Mouse (Mus musculus) E14TG2a.4 (cell line): ENCODE results near the gene Abhd14b.

Source experiments
- CTCF ChIP-seq: conservative IDR thresholded peaks from 2 replicates; pipeline ENCODE4 v1.5.1; 2014; ENCODE audit warnings: low read length
- NANOG ChIP-seq: IDR thresholded peaks from 2 replicates; pipeline ENCODE4 v1.6.1; 2014; ENCODE audit warnings: borderline replicate concordance, low read length, mixed read lengths
- POU5F1 ChIP-seq: IDR thresholded peaks from 2 replicates; pipeline ENCODE4 v1.6.1; 2014; ENCODE audit warnings: low read length, borderline replicate concordance

- TF ChIP-seq CTCF: peak; percentile 15; the same call in 1 of the 2 replicates
- TF ChIP-seq POU5F1: no peak
- TF ChIP-seq NANOG: no peak
Measured at GRCm38 (mm10) chr9:106448498-106449031, 1.3 kb downstream of the Abhd14b start.
